Mouse (Mus musculus) liver (tissue): ENCODE measurements around the gene Upk3a.

ENCODE experiments used
- DNase-seq: peaks from one replicate; pipeline ENCODE4 v3.0.0-alpha.2; 2020; ENCODE audit warnings: mixed read lengths

Gene Upk3a

GRCm38 (mm10) chr15:85016951-85017664, at the start of gene Upk3a:
Upk3a (plus strand) TSS chr15:85017141.
- DNase-seq = peak; percentile 36

GRCm38 (mm10) chr15:84968534-84968933, 48.4 kb upstream of the Upk3a start:
- DNase-seq = no peak

- DNase-seq = no peak
Measured at GRCm38 (mm10) chr15:84972860-84973543, 43.9 kb upstream of the Upk3a start.

GRCm38 (mm10) chr15:84973544-84973871, 43.4 kb upstream of the Upk3a start:
- no peak for DNase-seq

- DNase-seq = no peak
Measured at GRCm38 (mm10) chr15:84975729-84976128, 41.2 kb upstream of the Upk3a start.

- DNase-seq = no peak
Measured at GRCm38 (mm10) chr15:84981609-84982313, 35.2 kb upstream of the Upk3a start.

GRCm38 (mm10) chr15:84982888-84983287, 34.1 kb upstream of the Upk3a start:
- no peak for DNase-seq

GRCm38 (mm10) chr15:84983721-84984120, 33.2 kb upstream of the Upk3a start:
- DNase-seq = no peak

GRCm38 (mm10) chr15:84985516-84986160, 31.3 kb upstream of the Upk3a start:
- DNase-seq = no peak

GRCm38 (mm10) chr15:84986171-84987019, 30.5 kb upstream of the Upk3a start:
- no peak for DNase-seq

GRCm38 (mm10) chr15:84987020-84987815, 29.7 kb upstream of the Upk3a start:
- no peak for DNase-seq

GRCm38 (mm10) chr15:84987874-84988825, 28.8 kb upstream of the Upk3a start, which contains the start of gene 5031439G07Rik:
5031439G07Rik (minus strand) TSS chr15:84988551.
- peak; percentile 93 for DNase-seq

GRCm38 (mm10) chr15:84989098-84989497, 27.8 kb upstream of the Upk3a start:
- no peak for DNase-seq

GRCm38 (mm10) chr15:84989771-84990170, 27.2 kb upstream of the Upk3a start:
- no peak for DNase-seq

- DNase-seq = no peak
Measured at GRCm38 (mm10) chr15:84994498-84994897, 22.4 kb upstream of the Upk3a start.

- DNase-seq = no peak
Measured at GRCm38 (mm10) chr15:84995041-84995440, 21.9 kb upstream of the Upk3a start.

GRCm38 (mm10) chr15:84995967-84996366, 21.0 kb upstream of the Upk3a start:
- DNase-seq = peak; percentile 63

- DNase-seq = no peak
Measured at GRCm38 (mm10) chr15:84997768-84998454, 19.0 kb upstream of the Upk3a start.

- DNase-seq = no peak
Measured at GRCm38 (mm10) chr15:84999911-85000310, 17.0 kb upstream of the Upk3a start.
